Mouse (Mus musculus) cerebellum, adult 2 months (tissue): ENCODE data around the gene Sirpa.

Experiments
- CTCF ChIP-seq: fragments of 200-500 bp; IDR thresholded peaks from 2 replicates; pipeline ENCODE4 v1.5.1; 2011; ENCODE audit warnings: low read depth, mild to moderate bottlenecking, control low read depth, low read length, moderate library complexity, borderline replicate concordance; ENCODE audit not compliant: insufficient read depth
- POLR2A ChIP-seq: fragments of 200-500 bp; IDR thresholded peaks from 2 replicates; pipeline ENCODE4 v1.6.1; 2011; ENCODE audit warnings: low read length, control low read depth, borderline replicate concordance; ENCODE audit not compliant: insufficient read depth

DNA sequence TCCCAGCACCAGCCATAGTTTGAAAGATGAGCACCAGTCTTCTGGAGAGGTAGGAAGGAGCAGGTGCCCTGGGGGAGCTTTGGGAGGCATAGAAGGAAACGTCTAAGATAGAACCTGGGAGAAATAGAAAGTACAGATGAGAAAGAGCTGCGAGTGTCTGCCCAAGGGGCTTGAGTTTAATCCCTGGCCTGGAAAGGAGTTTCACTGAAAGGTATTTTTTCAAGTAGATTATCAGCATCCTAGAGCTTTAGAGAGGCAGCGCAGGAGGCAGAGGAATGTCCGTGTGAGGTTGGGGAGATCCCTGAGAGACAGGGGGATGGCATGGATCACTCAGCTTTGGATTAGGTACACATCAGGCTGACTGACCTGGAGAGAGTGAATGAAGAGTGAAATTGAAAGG lies 79.3 kb downstream of the Sirpa start:
- TF ChIP-seq CTCF (no peak), POLR2A (no peak)
